Mouse (Mus musculus) embryonic stem cell, embryonic (primary cell): Measurements from ENCODE around the gene Ddc.

Experiments
- CTCF ChIA-PET, 4 experiments: fragments of 300-600 bp in 2 of 4; fragments of 350-600 bp in 2 of 4; sonication (Branson Sonifier 250); formaldehyde crosslinking; loops; one replicate each; lab custom pipeline; 2022; ENCODE audit warnings: inconsistent platforms in 2 of 4; lab: Charles Lee
- POLR2A ChIA-PET, 4 experiments: fragments of 300-600 bp in 2 of 4; fragments of 350-600 bp in 2 of 4; sonication (Branson Sonifier 250); formaldehyde crosslinking; loops; one replicate each; lab custom pipeline; 2022; ENCODE audit warnings: antibody characterized with exemption in 4 of 4, inconsistent platforms in 1 of 4; lab: Charles Lee

The Ddc gene

DNA sequence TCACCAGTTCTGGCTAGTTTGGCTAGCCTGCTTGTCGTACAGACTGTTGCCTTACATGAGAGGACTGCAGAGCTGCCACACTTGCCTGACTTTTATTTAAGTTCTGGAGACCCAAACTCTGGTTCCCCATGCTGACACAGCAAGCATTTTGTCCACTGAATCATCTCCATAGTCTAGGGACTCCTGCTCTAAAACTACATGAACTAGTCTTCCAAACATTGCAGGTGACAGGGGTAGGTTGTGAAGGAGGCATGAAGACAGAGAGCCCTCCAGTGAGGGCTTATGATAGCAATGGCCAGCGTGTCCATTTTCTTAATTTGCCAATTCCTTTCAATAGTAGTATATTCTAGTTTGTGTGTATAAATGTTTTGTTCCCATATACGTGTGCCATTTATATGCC is 31.1 kb upstream of the Ddc start:
- POLR2A ChIA-PET = interaction anchor here in 2 of 4 experiments (0.6 to 1.9 kb wide), 10 partner anchors 8 to 135 kb away, joined by 3 to 7 read pairs (median 3); no protein-coding TSS in a partner anchor
- CTCF ChIA-PET = interaction anchor here in 1 of 4 experiments (1.0 kb wide), 1 partner anchor 140 kb away, joined by 3 read pairs; no protein-coding TSS in a partner anchor

DNA sequence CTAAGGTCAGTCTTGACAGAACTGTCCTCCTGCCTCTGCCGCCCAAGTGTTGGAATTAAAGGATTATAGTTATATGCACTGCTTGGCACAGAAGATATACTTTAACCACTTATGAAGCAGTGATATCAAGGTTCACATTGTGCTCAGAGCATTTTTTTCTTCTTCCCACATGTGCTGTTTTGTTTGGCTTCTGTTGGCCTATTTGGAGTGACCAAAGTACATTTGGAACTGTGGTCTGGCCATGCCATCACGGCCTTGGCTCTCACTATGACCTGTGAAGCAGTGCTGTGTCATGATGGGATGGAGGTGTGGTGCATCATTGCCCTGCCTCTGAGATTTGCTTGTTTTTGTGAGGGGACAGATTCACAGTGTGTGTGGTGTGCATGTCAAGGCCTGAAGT is 30.6 kb upstream of the Ddc start:
- CTCF ChIA-PET = no interaction called here
- POLR2A ChIA-PET = interaction anchor here in 2 of 4 experiments (0.5 to 6.8 kb wide), 5 partner anchors 49 to 1053 kb away, joined by 3 to 69 read pairs (median 4); no protein-coding TSS in a partner anchor

- CTCF ChIA-PET = no interaction called here
- POLR2A ChIA-PET = interaction anchor here in 3 of 4 experiments (0.6 to 6.8 kb wide), 29 partner anchors 8 to 135 kb away, joined by 3 to 69 read pairs (median 6); partner anchors contain the start of gene Fignl1 (in 3 of the 3)
These were observed 26.0 kb upstream of the Ddc start for GRCm38 (mm10) chr11:11923900-11924299.

DNA sequence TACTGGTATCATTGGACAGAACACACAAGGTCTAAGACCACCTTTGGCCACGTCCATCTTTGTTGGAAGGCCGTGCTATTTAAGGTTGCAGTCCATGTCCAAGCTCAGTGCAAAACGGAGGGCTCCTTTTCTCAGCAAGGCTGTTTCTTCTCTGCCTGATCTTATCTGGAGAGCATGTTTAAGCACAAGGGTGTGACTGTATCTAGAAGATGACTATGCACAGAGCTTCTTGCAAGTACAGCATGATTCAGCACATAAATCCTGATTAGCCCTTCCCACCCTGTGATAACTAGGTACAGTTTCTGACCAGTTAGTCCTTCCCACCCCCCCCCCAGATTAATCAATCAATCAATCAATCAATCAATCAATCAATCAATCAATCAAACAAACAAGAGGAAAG is 25.4 kb upstream of the Ddc start:
- CTCF ChIA-PET = no interaction called here

DNA sequence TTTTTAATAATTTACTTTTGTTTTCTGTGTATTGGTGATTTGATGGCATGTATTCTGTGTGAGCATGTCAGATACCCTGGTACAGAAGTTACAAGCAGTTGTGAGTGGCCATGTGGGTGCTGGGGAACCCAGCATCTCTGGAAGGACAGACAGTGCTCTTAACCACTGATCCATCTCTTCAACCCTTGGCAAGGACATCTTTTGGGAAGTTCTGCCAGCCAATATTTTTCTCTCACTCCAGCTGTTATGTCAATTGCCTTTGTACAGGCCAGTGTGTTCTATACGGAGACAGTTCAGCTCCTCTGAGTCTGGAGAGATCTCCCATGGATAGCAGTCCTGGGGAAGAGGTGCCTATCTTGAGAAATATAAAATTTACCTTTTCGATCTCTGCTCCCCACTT is 24.2 kb upstream of the Ddc start:
- ChIA-PET CTCF (interaction anchor here in 1 of 4 experiments (1.4 kb wide), 1 partner anchor 102 kb away, joined by 4 read pairs; no protein-coding TSS in a partner anchor), POLR2A (interaction anchor here (0.5 to 6.8 kb wide), 19 partner anchors 7 to 114 kb away, joined by 3 to 69 read pairs (median 6); partner anchors contain the start of gene Fignl1 (in 1 of the 4))

More for the DNA sequence above, 25.4 kb upstream of the Ddc start:
- POLR2A ChIA-PET = interaction anchor here in 3 of 4 experiments (0.6 to 6.8 kb wide), 31 partner anchors 7 to 134 kb away, joined by 3 to 69 read pairs (median 6); partner anchors contain the start of gene Fignl1 (in 3 of the 3)

DNA sequence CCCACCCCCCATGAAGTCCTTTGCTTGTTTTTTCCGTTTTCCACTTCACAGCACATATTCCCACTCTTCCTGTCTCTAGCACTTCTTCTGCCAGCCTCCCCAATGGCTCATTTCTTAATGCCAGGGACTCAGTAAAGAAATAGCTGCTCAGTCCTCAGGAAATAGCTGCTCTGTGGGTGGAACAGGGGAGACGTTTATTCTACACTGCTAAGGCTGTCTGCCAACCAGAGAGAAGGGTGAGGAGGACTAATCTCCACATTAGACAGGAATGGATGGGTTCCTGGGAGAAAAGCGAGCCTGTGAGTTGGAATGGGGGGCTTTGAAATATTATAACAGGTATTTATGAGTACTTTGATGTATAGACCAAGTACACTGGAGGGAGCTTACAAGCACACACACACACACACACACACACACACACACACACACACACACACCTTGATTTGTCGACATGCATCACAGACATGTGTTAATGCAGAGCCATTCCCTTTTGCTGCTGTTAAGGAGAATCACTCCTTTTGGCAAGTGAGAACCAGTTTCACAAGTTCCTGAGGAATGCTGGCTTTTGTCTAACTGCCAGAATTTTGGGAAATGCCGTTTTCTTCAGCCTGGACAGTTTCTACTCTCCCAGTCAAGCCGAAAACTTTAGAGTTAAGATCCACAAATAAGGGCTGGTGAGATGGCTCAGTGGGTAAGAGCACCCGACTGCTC is 9.9 kb upstream of the Ddc start:
- CTCF ChIA-PET = interaction anchor here in 3 of 4 experiments (0.6 to 2.8 kb wide), 5 partner anchors 32 to 99 kb away, joined by 3 to 12 read pairs (median 6); partner anchors contain the start of gene Fignl1 (in 1 of the 3)
- POLR2A ChIA-PET = interaction anchor here in 3 of 4 experiments (0.6 to 8.3 kb wide), 27 partner anchors 8 to 558 kb away, joined by 3 to 91 read pairs (median 5); partner anchors contain the start of gene Fignl1 (in 2 of the 3)

GRCm38 (mm10) chr11:11905518-11905917 is 7.6 kb upstream of the Ddc start:
- ChIA-PET POLR2A (interaction anchor here (0.6 to 8.3 kb wide), 35 partner anchors 15 to 562 kb away, joined by 3 to 91 read pairs (median 4); partner anchors contain the start of gene Fignl1 (in 1 of the 4)), CTCF (interaction anchor here in 2 of 4 experiments (0.6 to 0.9 kb wide), 4 partner anchors 23 to 77 kb away, joined by 3 to 5 read pairs (median 4); no protein-coding TSS in a partner anchor)

DNA sequence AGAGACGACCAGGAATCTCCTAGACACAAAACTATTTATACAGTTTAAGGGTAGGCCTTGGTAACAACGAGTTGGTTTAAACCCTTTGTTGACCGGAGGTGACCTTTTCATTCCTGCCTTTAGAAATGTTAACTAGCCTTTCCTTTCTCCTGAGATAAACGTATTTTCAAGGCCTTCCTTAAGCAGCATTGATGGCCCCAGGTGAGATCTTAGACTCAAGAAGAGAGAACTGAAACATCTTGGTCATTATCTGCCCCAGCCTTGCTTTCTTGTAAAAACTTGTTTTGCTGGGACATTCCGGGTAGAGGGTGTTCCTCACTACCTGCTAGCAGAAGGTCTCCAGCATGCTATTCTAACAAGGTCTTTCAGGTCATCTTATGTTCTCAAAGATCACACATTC is 7.1 kb upstream of the Ddc start:
- CTCF ChIA-PET = interaction anchor here in 3 of 4 experiments (0.6 to 0.9 kb wide), 5 partner anchors 23 to 116 kb away, joined by 3 to 6 read pairs (median 3); no protein-coding TSS in a partner anchor
- POLR2A ChIA-PET = interaction anchor here (0.6 to 8.3 kb wide), 30 partner anchors 10 to 562 kb away, joined by 3 to 91 read pairs (median 4); partner anchors contain the start of gene Fignl1 (in 2 of the 4)

GRCm38 (mm10) chr11:11901509-11901908 is 3.6 kb upstream of the Ddc start:
- CTCF ChIA-PET = no interaction called here
- POLR2A ChIA-PET = interaction anchor here in 3 of 4 experiments (1.1 to 8.3 kb wide), 5 partner anchors 19 to 70 kb away, joined by 3 to 91 read pairs (median 15); no protein-coding TSS in a partner anchor

DNA sequence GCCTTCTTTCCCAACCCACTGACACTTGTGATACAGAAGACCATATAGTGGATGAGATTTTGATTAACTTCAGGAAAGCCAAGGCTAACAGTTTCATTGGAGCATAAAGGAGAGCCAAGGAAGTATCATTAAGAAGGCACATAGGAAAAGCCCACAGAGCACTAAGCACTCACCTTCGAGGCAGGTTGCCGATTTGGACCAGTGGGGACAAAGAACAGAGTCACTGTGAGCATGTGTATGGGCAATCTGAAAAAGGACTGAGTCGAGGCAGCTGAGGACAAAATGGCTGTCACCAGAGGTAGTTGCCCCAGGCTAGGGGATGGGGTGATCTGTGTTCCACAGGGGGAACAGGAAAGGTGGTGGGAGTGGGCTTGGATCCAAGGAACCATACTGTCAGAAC is 552 bp upstream of the Ddc start:
- ChIA-PET CTCF (interaction anchor here in 1 of 4 experiments (0.5 kb wide), 1 partner anchor 89 kb away, joined by 5 read pairs; the partner anchor contains the start of gene Fignl1), POLR2A (interaction anchor here in 2 of 4 experiments (0.6 to 1.3 kb wide), 3 partner anchors 25 to 76 kb away, joined by 3 to 4 read pairs (median 3); no protein-coding TSS in a partner anchor)

DNA sequence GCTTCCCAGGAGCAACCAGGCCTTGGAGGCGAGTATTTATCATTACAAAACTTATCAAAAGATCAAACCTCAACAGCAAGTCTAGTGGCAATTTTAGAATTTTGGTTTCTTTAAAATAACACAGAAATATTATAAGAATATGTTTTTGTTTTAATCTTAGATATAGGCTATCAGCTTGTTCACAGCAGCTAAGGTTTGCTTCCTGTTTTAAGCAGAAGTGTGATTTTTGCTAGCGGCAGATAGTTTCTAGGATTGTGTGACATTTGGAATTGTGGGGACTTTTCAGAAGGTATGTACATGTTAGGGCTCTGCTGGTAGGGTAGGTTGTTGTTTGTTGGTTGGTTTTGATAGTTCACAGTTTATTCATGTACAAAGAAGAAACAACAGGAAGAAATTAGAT is 2.5 kb downstream of the Ddc start:
- CTCF ChIA-PET = interaction anchor here in 1 of 4 experiments (0.6 kb wide), 1 partner anchor 117 kb away, joined by 4 read pairs; no protein-coding TSS in a partner anchor
- POLR2A ChIA-PET = interaction anchor here in 2 of 4 experiments (0.6 to 1.7 kb wide), 8 partner anchors 14 to 91 kb away, joined by 3 to 7 read pairs (median 4); no protein-coding TSS in a partner anchor

DNA sequence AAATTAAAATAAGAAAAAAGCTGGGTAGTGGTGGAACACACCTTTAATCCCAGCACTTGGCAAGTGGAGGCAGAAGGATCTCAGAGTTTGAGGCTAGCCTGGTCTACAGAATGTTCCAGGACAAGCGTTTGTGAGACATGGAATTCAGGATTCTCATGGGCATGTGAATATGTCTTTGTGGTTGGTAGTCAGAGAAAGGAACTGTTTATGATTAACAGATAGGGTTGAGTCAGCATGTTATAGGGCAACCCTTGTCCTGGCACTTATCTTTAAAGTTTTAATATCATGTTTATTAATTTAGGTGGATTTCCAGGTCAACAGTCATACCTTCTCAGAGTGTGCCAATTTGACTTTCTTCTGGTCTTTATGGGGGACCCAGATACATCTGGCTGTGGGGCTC is 4.2 kb downstream of the Ddc start:
- ChIA-PET CTCF (no interaction called here), POLR2A (interaction anchor here in 2 of 4 experiments (0.8 to 1.7 kb wide), 4 partner anchors 9 to 63 kb away, joined by 3 to 7 read pairs (median 5); no protein-coding TSS in a partner anchor)

DNA sequence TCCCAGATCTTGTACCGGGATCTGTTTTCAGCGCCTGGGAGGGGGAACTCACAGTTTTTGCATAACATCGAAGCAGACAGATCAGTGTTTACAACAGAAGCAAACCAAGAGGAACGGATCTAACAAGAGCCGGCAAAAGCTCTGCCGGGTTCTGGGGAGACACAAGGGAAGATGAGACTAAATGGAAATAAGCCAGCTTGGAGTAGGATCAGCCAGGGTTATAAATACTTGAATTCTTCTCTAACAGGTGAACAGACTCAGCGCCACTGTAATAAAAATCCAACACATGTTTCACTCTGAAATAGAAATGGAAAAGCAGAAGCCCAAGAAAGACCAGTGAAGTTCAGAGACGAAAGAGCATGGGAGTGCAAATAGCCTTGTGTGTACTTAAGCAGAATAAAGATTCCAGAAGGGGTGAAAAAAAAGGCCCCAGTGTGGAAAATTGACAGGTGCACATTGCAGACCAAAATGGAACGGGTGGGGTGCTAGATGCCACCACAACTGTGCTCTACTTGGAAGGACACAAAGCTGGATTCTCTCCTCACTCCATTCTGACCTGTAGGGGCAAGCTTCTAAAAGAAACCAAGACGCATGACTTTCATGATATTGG is 4.8 kb downstream of the Ddc start:
- ChIA-PET CTCF (no interaction called here), POLR2A (interaction anchor here in 3 of 4 experiments (0.6 to 1.7 kb wide), 8 partner anchors 9 to 86 kb away, joined by 3 to 7 read pairs (median 3); no protein-coding TSS in a partner anchor)

DNA sequence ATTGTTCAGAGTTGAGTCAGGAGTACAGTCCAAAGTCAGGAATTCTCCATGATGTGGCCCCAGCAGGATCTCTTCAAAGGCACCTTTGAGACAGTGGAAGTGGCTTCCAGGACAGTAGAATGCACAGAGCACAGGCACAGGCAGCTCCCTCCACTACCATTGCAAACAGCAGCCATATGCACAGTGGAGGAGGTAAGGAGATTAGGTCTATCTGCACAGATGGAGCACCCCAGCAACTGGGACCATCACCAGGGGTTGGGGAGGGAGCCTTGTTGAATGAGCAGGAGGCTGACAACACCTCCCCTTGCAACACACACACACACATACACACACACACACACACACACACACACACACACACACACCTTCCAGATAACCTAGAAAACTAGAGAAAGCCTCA is 6.1 kb downstream of the Ddc start:
- ChIA-PET POLR2A (no interaction called here), CTCF (no interaction called here)

- CTCF ChIA-PET = no interaction called here
- POLR2A ChIA-PET = interaction anchor here (0.5 to 2.1 kb wide), 13 partner anchors 9 to 738 kb away, joined by 3 to 11 read pairs (median 4); partner anchors contain the start of gene Fignl1 (in 1 of the 4)
These were observed 7.7 kb downstream of the Ddc start for GRCm38 (mm10) chr11:11890139-11890741.

- POLR2A ChIA-PET = interaction anchor here in 3 of 4 experiments (0.6 to 2.1 kb wide), 9 partner anchors 9 to 80 kb away, joined by 3 to 11 read pairs (median 4); partner anchors contain the start of gene Fignl1 (in 1 of the 3)
- CTCF ChIA-PET = interaction anchor here in 1 of 4 experiments (0.7 kb wide), 1 partner anchor 53 kb away, joined by 8 read pairs; no protein-coding TSS in a partner anchor
These were observed 9.2 kb downstream of the Ddc start for GRCm38 (mm10) chr11:11888727-11889126.

GRCm38 (mm10) chr11:11888051-11888450 is 9.9 kb downstream of the Ddc start:
- POLR2A ChIA-PET = interaction anchor here in 3 of 4 experiments (0.6 to 2.1 kb wide), 10 partner anchors 8 to 68 kb away, joined by 3 to 11 read pairs (median 4); no protein-coding TSS in a partner anchor

More at GRCm38 (mm10) chr11:11888051-11888450, 9.9 kb downstream of the Ddc start:
- CTCF ChIA-PET = no interaction called here
